Mouse (Mus musculus): ENCODE results near the gene Snapc5. TPM values are rescaled to one million over a fixed set of nuclear protein-coding genes. Genes with fewer than 3 reads are reported as not detected.

Gene Snapc5
- polyA plus RNA-seq, 1 experiment from 2014 or later: 43.5 TPM

Small RNA genes lying within 50 kb of the gene (microRNA-seq; reads per million reads assigned to microRNA genes)
- not detected for gene Gm24106 (ENCODE audit: borderline number of aligned reads)

Other genes starting within 250 kb of the Snapc5 start
- gene Smad6, start 157.2 kb upstream of the Snapc5 start, polyA plus RNA-seq (2015; fragmentation: Nextera tagmentation; extraction: Ambion mirVana): 0.96 and 1.4 TPM in 2 replicates
- gene Lctl, start 62.1 kb upstream of the Snapc5 start, polyA plus RNA-seq (2015; fragmentation: Nextera tagmentation; extraction: Ambion mirVana): 0.23 TPM in 1 of 2 replicates, not detected in the other
- 9.4 and 11.3 TPM in 2 replicates for gene Zwilch, start 6.2 kb upstream of the Snapc5 start, polyA plus RNA-seq (2015; fragmentation: Nextera tagmentation; extraction: Ambion mirVana)
- 1,382 and 1,420 TPM in 2 replicates for gene Rpl4, start 5.9 kb upstream of the Snapc5 start, polyA plus RNA-seq (2015; fragmentation: Nextera tagmentation; extraction: Ambion mirVana)
- gene Uchl4, start 55.9 kb downstream of the Snapc5 start, polyA plus RNA-seq (2015; fragmentation: Nextera tagmentation; extraction: Ambion mirVana): 1.9 TPM in 2 replicates
- 67.5 and 68.1 TPM in 2 replicates for gene Map2k1, start 74.4 kb downstream of the Snapc5 start, polyA plus RNA-seq (2015; fragmentation: Nextera tagmentation; extraction: Ambion mirVana)
- gene Tipin, start 102.3 kb downstream of the Snapc5 start, polyA plus RNA-seq (2015; fragmentation: Nextera tagmentation; extraction: Ambion mirVana): 316 and 327 TPM in 2 replicates
- 13.0 and 14.8 TPM in 2 replicates for gene Dis3l, start 162.0 kb downstream of the Snapc5 start, polyA plus RNA-seq (2015; fragmentation: Nextera tagmentation; extraction: Ambion mirVana)
- gene Megf11, start 206.4 kb downstream of the Snapc5 start, polyA plus RNA-seq (2015; fragmentation: Nextera tagmentation; extraction: Ambion mirVana): 0.58 and 0.75 TPM in 2 replicates

Data from thymus, postnatal 0 days (tissue).